Mouse (Mus musculus) thymus, postnatal 25 days (tissue): ENCODE data around the gene Cep350.

Experiments used
- DNase-seq: peaks from one replicate; pipeline ENCODE4 v3.0.0; 2022

Gene Cep350

DNA sequence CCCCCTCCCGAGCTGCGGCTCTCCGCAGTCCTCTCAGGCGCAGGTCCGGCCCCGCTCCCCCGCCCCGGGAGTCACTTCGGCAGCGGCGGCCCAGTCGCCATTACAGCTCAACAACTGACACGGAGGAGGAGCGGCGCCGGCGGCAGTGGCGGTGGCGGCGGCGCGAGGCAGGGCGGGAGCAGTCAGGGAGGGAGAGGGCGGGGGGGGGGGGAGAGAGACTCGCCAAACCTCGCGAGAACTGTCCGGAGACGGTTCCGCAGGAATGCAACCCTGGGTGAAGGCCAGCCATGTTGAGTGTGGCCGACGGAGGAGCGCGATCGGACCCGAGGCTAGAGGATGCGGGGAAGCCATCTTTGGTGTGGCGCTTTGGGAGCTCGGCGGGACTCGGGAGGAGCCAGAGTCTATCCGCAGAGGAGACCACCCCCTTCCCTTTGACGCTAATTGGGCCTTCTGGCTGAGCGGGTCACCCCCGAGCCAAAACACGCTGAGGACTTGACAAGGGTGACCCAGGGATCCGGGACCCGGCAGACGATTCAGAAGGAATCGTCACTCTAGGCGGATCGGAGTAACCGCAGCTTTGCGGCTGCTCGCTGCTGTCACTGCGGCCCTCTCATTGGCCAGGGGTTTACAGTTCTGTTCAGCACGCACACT, at the start of gene Cep350:
Gene Cep350 (minus strand): TSS at position 188 of the 651 bp plus-strand sequence.
- DNase-seq = peak; percentile 95

DNA sequence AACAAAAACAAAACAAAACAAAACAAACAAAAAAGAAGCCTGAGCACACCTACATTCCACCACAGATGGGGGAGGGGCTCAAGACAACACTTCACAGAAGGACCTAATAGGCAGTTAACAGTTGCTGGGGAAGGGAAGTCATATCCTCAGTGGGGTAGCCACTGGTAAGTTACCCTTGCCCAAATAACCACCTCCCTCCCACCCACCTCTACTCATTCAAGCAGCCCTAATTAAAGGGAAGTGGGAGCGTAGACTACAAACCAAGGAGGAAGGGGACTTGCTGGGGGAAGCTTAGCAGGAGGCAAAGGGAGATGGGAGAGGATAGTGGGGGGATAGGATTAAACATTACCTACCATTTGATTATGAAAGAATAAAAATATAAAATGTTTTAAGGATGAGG, 47.3 kb upstream of the Cep350 start:
- DNase-seq = no peak

DNA sequence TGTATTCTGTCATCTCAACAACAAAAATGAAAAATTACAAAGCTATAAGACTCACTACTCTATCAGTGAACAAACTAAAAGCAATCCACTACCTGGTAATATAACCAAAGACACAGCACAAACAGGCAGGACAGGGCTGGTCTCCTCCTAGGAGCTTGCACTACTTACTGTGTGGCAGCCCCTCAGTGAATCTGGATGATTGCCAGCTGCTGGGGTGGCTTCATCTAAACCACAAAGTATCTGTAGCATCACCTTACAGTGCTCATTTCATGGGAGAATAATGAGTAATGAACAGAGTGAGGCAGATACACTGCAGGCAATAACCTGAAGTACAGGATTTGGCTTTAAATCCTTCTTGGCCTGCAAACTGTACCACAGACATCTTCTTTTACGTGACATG, 46.7 kb upstream of the Cep350 start:
- DNase-seq = no peak

DNA sequence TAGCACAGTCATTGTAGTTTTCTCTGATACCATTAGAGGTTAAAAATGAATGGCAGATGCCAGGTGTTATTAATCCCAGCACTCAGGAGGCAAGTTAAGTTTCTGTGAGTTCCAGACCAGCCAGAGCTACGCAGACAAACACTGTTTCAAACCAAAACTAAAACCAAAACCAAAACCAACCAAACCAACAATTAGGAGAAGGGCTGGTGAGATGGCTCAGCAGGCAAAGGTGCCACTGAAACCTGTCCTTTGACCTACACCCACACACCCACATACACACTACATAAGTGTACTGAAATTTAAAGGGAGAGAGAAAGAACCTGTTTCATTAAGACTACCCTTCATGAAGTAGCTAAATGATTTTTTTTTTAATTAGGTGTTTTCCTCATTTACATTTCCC, 35.9 kb upstream of the Cep350 start:
- no peak for DNase-seq

DNA sequence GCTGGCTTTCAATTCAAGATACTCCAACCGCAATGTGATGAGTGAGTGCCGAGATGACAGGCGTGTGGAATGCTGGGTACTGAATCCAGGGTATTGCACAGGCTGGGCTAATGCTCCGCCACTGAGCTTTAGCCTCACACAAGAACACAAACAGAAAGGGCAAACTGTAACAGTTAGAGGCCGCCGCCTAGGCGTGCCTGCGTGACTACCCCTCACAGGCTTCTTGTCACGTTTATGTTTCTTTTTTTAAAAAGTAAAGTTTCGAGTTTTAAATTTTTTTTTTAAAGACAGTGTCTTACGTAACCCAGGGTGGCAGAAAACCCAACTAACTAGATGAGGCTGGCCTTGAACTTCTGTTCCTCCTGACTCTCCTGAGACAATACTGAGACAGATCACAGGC, 32.9 kb upstream of the Cep350 start:
- no peak for DNase-seq

DNA sequence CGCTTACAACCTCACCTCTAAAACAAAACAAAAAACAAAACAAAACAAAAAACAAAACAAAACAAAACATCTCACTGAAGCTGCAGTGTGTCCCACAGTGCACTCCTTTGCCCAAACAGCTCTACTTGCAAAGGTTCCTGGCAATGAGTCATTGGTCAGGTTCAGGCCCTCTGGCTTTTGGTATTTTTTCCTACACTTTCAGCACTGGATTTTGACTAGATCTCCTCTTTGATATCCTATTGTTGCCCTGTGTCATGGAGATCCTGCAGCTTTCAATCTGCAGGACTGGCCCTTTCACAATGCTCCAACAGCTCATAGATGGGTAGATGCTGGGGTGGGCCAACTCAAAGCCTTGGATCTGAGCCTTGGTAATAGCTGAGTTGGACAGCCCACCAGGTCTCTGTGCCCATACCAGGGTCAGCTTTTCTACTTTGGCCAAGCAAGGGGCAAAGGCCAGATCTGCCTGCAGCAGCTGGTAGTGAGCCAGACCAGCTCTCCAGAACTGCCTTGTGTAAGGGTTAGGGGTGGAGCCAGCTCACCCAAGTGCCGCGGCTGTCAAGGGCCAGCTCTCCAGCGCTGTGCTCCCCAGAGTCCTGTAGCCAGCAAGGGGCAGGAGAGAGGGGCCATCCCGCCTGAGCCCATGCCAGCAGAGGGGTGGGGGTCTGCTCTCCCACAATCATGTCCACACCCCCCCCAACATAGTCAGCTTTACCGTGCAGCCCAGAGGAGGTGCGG, 30.3 kb upstream of the Cep350 start:
- no peak for DNase-seq

DNA sequence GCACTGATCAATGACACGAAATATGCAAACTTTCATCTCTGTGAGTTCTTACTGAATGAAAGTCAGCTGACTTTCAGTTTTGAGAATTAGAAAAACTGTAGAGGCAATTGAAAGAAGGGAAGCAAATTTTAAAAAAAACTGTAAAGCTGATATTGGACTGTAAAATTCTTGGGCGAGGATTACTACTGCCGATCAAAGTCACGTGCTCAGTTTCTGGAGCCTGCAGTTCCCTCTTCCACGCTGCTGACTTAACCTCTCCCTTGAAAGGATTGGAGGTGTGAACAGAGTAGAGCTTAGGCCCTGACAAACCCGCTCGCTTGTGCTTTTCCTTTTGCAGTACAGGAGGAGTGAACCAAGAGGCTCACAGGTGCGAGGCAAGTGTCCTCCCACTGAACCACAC, 29.3 kb upstream of the Cep350 start:
- DNase-seq = no peak

DNA sequence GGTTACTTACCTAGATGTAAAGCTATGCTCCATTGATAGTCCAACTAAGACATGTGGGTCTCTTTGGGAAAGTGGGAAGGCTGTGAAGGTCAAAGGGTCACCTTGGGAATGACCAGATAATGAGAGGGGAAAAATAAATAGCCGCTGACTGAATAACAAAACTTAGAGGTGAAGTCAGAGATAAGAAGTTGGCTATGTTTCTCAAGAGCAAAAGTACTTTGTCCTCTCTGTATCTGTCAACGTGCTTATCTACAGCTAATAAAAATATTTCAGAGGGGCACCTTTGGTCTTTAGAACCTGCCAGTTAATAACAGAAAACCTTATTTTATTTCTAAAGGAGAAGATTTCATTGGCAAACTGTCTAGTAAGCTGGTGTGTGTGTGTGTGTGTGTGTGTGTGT, 22.6 kb upstream of the Cep350 start:
- DNase-seq = no peak

DNA sequence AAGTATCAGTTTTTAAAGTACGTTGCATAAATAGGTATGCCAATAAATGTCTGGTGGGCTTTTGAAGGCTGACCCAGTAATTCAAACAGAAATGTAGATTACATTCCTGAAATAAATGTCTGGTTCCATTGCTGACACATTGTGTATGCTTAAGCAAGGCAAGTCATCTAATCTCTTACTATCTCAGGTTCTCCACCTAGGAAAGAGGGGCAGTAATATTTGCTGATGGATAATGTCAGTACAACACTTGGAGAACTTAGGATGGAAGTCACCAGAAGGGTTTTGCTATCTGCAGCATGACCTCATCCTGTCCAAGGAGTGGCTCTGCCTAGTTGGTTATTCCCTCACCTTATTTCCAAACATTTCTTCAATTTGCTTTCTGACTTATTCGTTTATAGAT, 21.5 kb upstream of the Cep350 start:
- no peak for DNase-seq

DNA sequence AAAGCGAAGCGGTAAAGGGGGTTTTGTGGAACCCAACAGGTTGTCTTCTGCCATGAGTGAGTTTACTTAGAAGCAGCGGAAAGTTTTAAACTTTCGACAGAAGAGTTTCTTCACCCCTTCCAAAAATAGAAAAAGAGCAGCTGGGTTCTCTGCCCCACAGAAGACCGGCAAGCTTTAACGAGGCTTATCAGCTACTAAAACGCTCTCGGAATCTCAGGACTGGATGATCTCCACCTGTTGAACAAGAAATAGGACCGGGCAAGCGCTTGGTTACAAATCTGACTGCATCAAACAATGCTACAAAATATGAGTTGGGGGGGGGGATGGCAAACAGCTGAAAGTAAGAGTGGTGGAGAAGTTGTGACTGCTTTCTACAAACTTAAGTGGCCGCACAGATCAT, 17.3 kb upstream of the Cep350 start:
- no peak for DNase-seq

DNA sequence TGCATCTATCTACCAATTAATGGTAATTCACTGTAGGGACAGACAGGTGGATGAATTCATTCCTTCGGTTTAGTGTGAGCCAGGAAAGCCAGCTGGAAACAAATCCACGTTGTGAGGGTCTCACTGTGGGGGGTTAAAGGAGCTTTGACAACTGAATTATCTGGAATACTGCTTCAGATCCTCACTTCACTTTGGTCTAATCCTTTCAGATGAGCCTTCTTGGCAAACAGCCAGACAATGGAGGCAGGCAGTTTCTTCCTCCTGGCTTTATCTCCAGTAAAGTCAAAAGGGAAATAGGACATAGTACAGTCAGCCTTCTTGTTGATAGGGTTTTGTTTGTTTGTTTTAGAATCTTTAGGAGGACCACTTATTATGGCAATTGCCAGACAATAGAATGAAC, 16.3 kb upstream of the Cep350 start:
- DNase-seq = no peak

DNA sequence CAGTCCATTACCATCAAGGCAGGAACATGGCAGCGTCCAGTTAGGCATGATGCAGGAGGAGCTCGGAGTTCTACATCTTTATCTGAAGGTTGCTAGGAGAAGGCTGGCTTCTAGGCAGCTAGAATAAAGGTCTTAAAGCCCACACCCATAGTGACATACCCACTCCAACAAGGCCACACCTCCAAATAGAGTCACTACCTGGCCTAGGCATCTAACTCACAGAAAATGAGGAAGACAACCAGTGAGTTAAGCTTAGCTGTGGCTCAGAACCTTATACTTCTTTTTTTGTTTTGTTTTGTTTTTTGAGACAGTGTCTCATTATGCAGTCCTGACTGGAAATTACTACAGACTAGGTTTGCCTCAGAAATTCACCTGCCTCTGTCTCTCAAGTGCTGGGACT, 14.6 kb upstream of the Cep350 start:
- DNase-seq = no peak

DNA sequence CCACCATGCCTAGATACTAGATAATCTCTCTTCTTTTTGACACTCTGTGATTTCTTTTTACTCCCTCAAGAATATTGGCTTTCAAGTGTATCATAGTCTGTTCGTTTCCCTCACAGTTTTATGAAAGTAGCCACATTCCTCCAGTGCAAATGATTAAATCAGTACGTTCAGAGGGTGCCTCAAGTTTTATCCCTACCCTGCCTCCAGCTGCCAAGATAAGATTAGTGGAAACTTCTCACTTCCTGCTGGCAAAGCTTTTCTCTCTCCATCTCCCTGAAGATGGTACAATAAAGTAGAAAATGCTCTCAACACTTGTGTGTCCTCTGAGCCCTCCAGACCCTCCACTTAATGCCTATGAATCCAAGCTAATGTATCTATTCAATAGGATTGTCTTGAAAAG, 1.9 kb upstream of the Cep350 start:
- no peak for DNase-seq

DNA sequence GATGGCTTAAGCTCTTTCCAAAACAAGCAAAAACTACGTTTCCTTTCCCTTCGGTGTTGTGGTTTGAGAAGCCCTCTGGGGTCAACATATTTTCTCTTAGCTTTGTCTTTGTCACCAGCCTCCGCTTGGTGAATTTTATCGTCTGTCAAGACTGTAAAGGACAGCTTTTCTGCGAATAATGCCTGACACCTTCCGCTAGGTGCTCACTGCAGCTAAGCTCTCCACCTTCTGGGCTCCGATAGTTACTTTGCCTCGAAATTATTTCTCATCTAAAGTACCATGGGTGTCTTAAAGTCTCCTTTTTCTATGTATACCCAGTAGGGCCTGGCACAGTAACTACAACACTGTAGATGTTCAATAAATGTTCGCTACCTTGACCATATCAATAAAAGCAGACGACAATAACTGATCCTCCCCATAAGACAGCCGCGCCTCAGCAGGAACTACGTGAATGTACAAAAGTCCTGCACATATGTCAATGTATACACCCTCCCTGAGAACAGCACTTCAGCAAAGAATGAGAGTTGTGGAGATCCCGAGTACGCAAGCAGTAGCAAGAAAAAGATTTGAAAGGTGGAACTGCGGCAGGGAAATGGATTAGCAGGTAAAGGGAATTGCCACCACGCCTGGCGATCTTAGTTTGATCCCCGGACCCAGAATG, 794 bp upstream of the Cep350 start:
- DNase-seq = no peak

DNA sequence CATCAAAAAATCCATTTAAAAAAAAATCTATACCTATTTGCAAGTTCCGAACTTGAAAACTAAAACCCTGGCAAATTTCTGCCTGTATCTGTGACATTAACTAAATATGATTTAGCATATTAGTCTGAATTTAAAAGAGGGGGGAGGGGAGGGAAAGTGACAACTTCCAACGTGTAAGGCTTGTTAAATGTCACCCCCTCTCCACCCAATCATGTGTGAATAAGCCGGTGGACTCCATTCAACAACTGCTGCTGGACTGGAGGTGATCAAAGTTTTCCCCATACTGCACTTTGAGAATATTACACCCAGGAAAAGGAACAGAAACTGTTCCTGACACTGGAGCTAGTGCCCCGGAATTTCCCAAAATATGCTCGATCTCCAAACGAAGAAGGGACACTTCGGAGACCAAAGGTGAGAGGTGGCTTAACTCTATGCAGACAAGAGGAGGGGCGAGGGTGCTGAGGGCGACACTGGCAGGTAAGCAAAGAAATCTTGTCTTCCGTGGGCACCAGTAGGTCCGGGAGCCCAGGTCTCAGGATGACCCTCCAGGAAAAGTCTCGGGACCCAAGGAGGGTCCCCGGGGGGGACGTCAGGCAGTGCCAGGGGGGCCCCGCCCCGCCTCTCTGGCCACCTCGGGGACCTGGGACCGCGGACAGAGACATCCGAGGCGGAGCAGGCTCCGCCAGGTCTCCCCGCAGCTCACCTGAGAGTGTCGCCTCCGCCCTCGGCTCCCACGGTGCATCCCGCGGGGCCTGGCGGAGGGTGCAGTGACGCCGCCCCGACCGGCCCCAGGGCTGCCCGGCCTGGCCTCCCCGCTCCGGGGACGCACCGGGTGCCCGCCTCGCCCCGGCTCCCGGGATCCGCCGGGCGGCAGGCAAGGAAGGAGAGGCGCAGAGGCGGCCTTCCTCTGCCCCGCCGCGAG, 648 bp downstream of the Cep350 start:
- DNase-seq = no peak

DNA sequence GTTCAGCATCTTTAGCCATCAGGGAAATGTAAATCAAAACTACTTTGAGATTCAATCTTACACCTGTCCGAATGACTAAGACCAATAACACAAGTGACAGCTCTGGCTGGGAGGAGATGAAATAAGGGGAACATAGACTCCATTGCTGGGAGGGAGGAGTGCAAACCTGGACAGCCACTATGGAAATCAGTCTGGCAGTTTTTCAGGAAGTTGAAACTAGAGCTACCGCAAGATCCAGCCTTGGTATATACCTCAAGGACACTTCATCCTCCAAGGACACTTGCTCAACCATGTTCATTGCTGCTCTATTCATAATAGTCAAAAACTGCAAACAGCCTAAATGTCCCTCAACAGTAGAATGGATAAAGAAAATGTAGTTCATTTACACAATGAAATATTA, 23.9 kb downstream of the Cep350 start:
- no peak for DNase-seq

DNA sequence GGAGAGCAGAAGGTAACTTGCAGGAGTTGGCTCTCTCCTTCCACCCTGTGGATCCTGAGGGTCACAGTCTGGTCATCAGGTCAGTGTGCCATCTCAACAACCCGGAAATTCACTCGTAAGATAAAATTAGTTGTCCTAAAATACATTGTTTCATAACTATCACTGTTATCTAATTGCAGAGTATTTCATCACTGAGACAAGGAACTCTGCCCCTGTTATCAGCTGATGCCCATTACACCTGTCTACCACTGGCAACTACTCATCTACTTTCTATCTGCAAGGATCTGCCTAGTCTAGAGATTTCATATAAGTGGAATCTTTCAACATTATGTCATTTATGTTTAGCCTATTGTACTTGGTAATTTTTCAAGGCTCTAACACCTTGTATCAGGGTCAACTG, 28.7 kb downstream of the Cep350 start:
- no peak for DNase-seq

DNA sequence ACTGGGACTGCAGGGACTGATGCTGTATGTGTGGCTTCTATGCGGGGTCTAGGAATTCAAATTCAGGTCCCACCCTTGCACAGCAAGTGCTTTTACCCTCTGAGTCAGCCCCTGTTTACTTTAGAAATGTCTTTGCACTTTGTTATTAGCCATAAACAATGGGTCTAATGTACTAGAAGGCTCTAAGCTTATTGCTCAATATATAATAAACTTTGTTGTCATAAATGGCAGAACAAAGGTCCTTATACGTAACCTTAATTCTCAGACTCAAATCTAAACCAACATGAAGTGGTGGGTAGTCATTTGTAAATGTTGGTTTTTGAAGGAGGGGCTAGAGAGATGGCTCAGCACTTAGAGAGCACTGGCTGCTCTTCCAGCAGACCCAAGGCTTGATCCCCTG, 35.6 kb downstream of the Cep350 start:
- DNase-seq = no peak

DNA sequence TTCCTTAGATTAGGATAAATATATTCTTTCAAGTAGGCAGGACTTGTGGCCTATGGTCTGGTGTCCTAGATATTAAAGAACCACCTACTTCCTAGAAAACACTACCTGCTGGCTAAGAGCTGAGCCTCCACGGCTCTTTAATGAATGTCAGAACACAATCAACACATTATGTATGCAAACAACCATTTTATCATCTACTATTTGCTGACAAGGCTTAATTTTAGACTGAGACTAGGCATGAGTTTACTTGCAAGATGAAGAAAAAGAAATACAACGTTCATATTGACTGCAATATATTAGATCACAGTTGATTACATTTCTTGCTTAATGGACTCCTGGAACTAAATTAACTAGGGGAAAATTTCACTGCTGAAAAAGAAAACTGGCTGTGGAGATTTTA, 38.4 kb downstream of the Cep350 start:
- DNase-seq = no peak

DNA sequence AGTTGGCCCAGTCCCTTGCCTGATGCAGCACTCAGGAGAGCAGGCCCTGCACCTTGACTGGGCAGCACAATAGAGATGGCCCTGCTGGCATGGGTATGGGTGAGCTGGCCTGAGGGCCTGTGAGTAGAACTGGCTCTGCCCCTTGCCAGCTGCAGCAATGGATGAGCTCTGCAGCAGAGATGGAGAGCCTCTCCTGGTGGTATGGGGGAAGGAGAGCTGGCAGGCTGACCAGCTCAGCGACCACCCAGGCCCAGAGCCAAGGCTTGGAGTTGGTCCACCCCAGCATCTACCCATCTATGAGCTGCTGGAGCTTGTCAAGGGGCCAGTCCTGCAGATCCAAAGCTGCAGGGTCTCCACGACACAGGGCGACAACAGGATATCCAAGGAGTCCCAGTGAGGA, 69.5 kb downstream of the Cep350 start:
- no peak for DNase-seq

DNA sequence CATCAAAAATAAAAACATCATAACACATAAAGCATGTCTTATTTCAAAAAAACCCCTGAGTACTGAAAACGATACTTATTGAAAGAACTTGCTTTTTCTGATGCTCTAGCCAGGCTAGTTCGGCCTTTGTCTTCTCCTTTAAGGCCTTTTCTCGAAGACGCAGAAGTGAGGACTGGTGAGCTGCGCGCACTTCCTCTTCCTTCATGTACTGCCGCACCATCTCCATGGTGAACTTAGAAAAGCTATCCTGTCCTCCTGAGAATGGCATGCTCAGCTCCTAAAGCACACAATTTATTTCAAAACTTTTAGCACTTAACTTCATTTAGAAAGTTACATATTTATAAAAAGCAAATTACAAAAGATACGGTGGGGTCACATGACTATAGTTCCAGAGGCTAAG, 71.7 kb downstream of the Cep350 start:
- no peak for DNase-seq

DNA sequence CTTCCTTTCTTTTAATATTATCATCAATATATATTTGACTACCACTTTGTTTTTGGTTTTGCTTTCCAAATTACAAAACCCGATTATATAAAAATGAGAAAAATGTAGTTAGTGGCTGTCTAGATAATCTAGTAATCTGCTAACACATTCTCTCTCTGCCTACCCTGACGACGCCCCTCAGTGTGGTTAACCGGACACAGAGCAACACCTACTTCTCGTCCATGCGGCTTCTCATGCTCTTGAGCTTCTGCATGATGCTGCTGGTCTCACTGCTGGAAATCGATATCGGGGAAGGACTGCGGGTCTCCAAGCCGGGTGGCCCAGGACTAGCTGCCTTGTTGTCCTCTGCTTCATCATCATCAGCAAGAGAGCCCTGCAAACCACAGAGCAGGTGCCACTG, 78.7 kb downstream of the Cep350 start:
- DNase-seq = no peak

DNA sequence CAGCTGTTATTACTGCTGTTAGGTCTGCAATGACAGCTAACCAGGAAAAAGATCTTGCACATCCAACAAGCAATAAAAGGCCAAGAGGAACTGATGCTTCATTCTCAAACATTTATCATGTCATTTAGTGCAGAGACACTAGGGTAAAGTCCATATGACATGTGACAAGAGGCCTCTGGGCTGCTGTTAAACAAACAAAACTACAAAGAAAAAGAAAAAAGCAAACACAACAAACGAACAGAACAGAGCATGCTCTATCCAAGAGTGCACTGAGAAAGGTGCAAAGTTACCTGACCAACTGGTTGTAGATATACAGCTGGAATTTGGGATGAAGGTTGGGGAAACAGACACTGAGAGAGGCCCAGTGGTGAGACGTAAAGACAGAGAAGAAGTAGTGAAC, 86.2 kb downstream of the Cep350 start:
- DNase-seq = no peak
